Mouse (Mus musculus) lung, postnatal 0 days (tissue): ENCODE measurements around the gene Them7. TPM values are rescaled to one million over a fixed set of nuclear protein-coding genes. Genes with fewer than 3 reads are reported as not detected.
A peak's percentile ranks its signal among the peaks of the same experiment; 100 is the strongest.

Source experiments
- ATAC-seq: fragments of 200-750 bp; cut with Nextera tagmentation; 2 replicates; pipeline ENCODE4 v1.8.0; 2017; ENCODE audit warnings: moderate library complexity
- DNase-seq: peaks from one replicate; pipeline ENCODE4 v3.0.0-alpha.2; 2016; ENCODE audit warnings: low spot score
- H3K27ac ChIP-seq: fragments of 300-500 bp; sonication (generic); 2 replicates; pipeline ENCODE4 v1.5.1; 2014; ENCODE audit warnings: antibody characterized with exemption, mild to moderate bottlenecking, low read length, mixed read lengths
- H3K27me3 ChIP-seq: fragments of 300-500 bp; sonication (generic); replicated peaks from 2 replicates; pipeline ENCODE4 v1.6.1; 2014; ENCODE audit warnings: low read length, mixed read lengths; ENCODE audit not compliant: insufficient read depth
- H3K36me3 ChIP-seq: fragments of 300-500 bp; sonication (generic); 2 replicates; pipeline ENCODE4 v1.6.1; 2014; ENCODE audit warnings: low read length, mixed read lengths; ENCODE audit not compliant: insufficient read depth
- H3K4me1 ChIP-seq: fragments of 300-500 bp; sonication (generic); 2 replicates; pipeline ENCODE4 v1.6.1; 2014; ENCODE audit warnings: antibody characterized with exemption, low read depth, low read length, mixed read lengths; ENCODE audit not compliant: insufficient read depth
- H3K4me2 ChIP-seq: fragments of 300-500 bp; sonication (generic); replicated peaks from 2 replicates; pipeline ENCODE4 v1.6.1; 2014; ENCODE audit warnings: low read depth, mild to moderate bottlenecking, low read length, moderate library complexity, mixed read lengths
- H3K4me3 ChIP-seq: fragments of 300-500 bp; sonication (generic); 2 replicates; pipeline ENCODE4 v1.5.1; 2014; ENCODE audit warnings: low read depth, low read length
- H3K9ac ChIP-seq: fragments of 300-500 bp; sonication (generic); replicated peaks from 2 replicates; pipeline ENCODE4 v1.6.1; 2014; ENCODE audit warnings: low read depth, mild to moderate bottlenecking
- H3K9me3 ChIP-seq: fragments of 300-500 bp; sonication (generic); 2 replicates; pipeline ENCODE4 v1.6.1; 2016; ENCODE audit warnings: low read length, mixed read lengths
- CTCF ChIP-seq: IDR thresholded peaks from 2 replicates; pipeline ENCODE4 v1.5.1; 2016; ENCODE audit warnings: antibody characterized with exemption, mild to moderate bottlenecking
- EP300 ChIP-seq: IDR thresholded peaks from 2 replicates; pipeline ENCODE4 v1.6.1; 2016; ENCODE audit warnings: antibody characterized with exemption, mild to moderate bottlenecking, control low read depth
- WGBS: fragments of 180-500 bp; shearing (Covaris S2); extraction: QIAGEN DNeasy Blood & Tissue Kit; methylation state at CpG from one replicate; pipeline ENCODE4 v1.1.7; 2014; 5-methylcytosine and 5-hydroxymethylcytosine counted together
- polyA plus RNA-seq: library from polyadenylated mRNA; unstranded; fragments of >200 nt; fragmentation: Nextera tagmentation; extraction: Ambion mirVana; gene quantifications from 2 replicates; pipeline ENCODE4 v1.2.1, GENCODE M21; 2015

Them7 gene
- polyA plus RNA-seq, result not detected in 2 replicates

- no peak within 1 kb of the TSS for H3K9ac ChIP-seq
- peak within 1 kb of the TSS; percentile 23 for H3K4me3 ChIP-seq
- DNase-seq, result no peak
- peak; percentile 53 for ATAC-seq
- no peak for TF ChIP-seq EP300
- TF ChIP-seq CTCF, result no peak
- no peaks in the 10 kb centered on the region for H3K36me3 ChIP-seq
- H3K27ac ChIP-seq, result no peak within 1 kb of the TSS
- WGBS, result 7% methylated on average over 38 of the region's 38 CpGs
- no peaks in the 10 kb centered on the region for H3K27me3 ChIP-seq
- no peaks in the 10 kb centered on the region for H3K9me3 ChIP-seq
- 0 out of 2 replicates have a peak, but pooled peaks cover 3% of the 10 kb centered on the region for H3K4me1 ChIP-seq
- peak within 1 kb of the TSS; percentile 56 for H3K4me2 ChIP-seq
Measured at GRCm38 (mm10) chr2:105224134-105224986, at the start of gene Them7. Gene Them7, plus strand, starts transcription at chr2:105224320.

- H3K9me3 ChIP-seq, result no peaks in the 10 kb centered on the region
- no peaks in the 10 kb centered on the region for H3K4me1 ChIP-seq
- TF ChIP-seq CTCF, result no peak
- TF ChIP-seq EP300, result no peak
- H3K9ac ChIP-seq, result no peak overlapping the region
- no peak overlapping the region for H3K4me3 ChIP-seq
- H3K27me3 ChIP-seq, result no peaks in the 10 kb centered on the region
- no peaks in the 10 kb centered on the region for H3K36me3 ChIP-seq
- no peak overlapping the region for H3K27ac ChIP-seq
- no peak for DNase-seq
- no peak for ATAC-seq
- 76% methylated on average over 12 of the region's 12 CpGs for WGBS
- H3K4me2 ChIP-seq, result no peak overlapping the region
Measured at GRCm38 (mm10) chr2:105178871-105179270, 45.2 kb upstream of the Them7 start.

- Histone ChIP-seq H3K9ac (no peak overlapping the region), H3K4me3 (no peak overlapping the region), H3K4me1 (no peaks in the 10 kb centered on the region), H3K27me3 (no peaks in the 10 kb centered on the region), H3K9me3 (no peaks in the 10 kb centered on the region), H3K27ac (no peak overlapping the region), H3K4me2 (no peak overlapping the region), H3K36me3 (no peaks in the 10 kb centered on the region)
- DNase-seq, result no peak
- TF ChIP-seq EP300 (no peak), CTCF (no peak)
- 24% methylated on average over 6 of the region's 6 CpGs for WGBS
- ATAC-seq, result no peak
Measured at GRCm38 (mm10) chr2:105182501-105182900, 41.6 kb upstream of the Them7 start.

- ATAC-seq (no peak), DNase-seq (no peak)
- Histone ChIP-seq H3K36me3 (no peaks in the 10 kb centered on the region), H3K4me2 (no peak overlapping the region), H3K4me3 (no peak overlapping the region), H3K27ac (no peak overlapping the region), H3K4me1 (no peaks in the 10 kb centered on the region), H3K9ac (no peak overlapping the region), H3K9me3 (no peaks in the 10 kb centered on the region), H3K27me3 (no peaks in the 10 kb centered on the region)
- WGBS, result 79% methylated on average over 3 of the region's 3 CpGs
- no peak for TF ChIP-seq EP300
- TF ChIP-seq CTCF, result no peak
Measured at GRCm38 (mm10) chr2:105185140-105185539, 39.0 kb upstream of the Them7 start.

GRCm38 (mm10) chr2:105185768-105186529 lies 38.2 kb upstream of the Them7 start:
- TF ChIP-seq CTCF, result no peak
- no peak for TF ChIP-seq EP300
- Histone ChIP-seq H3K9ac (no peak overlapping the region), H3K4me1 (no peaks in the 10 kb centered on the region), H3K9me3 (no peaks in the 10 kb centered on the region), H3K27me3 (no peaks in the 10 kb centered on the region), H3K4me3 (no peak overlapping the region), H3K27ac (no peak overlapping the region), H3K36me3 (no peaks in the 10 kb centered on the region), H3K4me2 (no peak overlapping the region)
- ATAC-seq (no peak), DNase-seq (no peak)
- WGBS, result 79% methylated on average over 13 of the region's 13 CpGs

DNA sequence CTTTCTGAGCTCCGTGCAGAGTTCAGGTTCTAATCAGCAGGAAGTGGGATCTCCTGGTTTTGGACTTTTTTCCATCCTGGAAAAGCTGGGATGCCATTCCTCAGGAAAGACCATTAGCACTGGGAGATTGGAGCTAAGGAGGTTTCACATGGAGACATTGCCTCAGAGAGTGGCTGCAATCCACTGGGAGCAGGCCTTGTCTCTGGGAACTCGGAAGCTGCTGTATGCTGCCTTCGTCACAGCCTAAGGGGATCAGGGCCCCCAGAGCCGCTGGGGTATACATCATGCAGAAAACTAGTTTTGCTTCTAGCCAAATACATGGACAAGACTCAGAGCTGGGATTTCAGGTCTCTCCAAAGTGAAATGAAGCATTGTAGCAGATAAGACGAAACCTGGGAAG lies 37.5 kb upstream of the Them7 start:
- Histone ChIP-seq H3K4me1 (no peaks in the 10 kb centered on the region), H3K27ac (no peak overlapping the region), H3K27me3 (no peaks in the 10 kb centered on the region), H3K4me3 (no peak overlapping the region), H3K4me2 (no peak overlapping the region), H3K36me3 (no peaks in the 10 kb centered on the region), H3K9me3 (no peaks in the 10 kb centered on the region), H3K9ac (no peak overlapping the region)
- WGBS, result 61% methylated on average over 5 of the region's 5 CpGs
- ATAC-seq (no peak), DNase-seq (no peak)
- TF ChIP-seq EP300, result no peak
- no peak for TF ChIP-seq CTCF
